Mouse (Mus musculus): ENCODE results near the gene Hspa4. TPM values are rescaled to one million over a fixed set of nuclear protein-coding genes. Genes with fewer than 3 reads are reported as not detected.
A peak's percentile ranks its signal among the peaks of the same experiment; 100 is the strongest.

The Hspa4 gene
- total and polyA plus RNA-seq, 3 experiments, result 184 to 585 (median 363) TPM

DNA sequence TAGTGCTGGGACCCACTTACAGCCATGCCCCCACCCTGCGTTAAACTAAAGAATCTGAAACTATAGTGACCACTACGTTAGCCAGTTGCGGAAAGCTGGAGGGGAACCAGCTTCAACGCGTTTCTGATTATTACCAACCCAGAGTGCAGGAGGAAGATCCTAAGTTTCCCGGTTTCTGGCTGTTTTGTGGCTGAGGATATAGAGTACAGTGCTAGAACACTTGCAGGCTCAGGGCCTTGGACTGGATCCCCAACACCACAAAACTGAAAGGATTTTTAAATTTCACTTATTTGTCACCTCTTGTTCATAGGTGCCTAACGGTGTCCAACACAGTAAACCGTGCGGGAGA lies 884 bp upstream of the Hspa4 start:
- Histone ChIP-seq H3K36me3 (replicated peaks in 1 of 2; ENCODE audit: control insufficient read depth in 1 of 2, insufficient read depth in 1 of 2, low read length in 1 of 2) (peaks cover 0 to 27% of the 10 kb centered on the region in 2 experiments), H3K79me2 (replicated peaks; ENCODE audit: control insufficient read depth, extremely low read depth, insufficient read depth, poor library complexity, severe bottlenecking) (peaks cover 41% of the 10 kb centered on the region), H3K9me3 (replicated peaks; ENCODE audit: low read length) (no peaks in the 10 kb centered on the region), H3K4me2 (ENCODE audit: insufficient read depth, low read depth, poor library complexity, severe bottlenecking) (peak overlapping the region; percentile 75), H3K27me3 (replicated peaks) (no peaks in the 10 kb centered on the region), H3K4me1 (ENCODE audit: control insufficient read depth in 1 of 2, insufficient read depth in 2 of 2) (peaks cover 3 to 35% of the 10 kb centered on the region in 2 experiments), H3K4me3 (replicated peaks in 1 of 3; ENCODE audit: low read depth in 2 of 3, low read length in 2 of 3, poor library complexity in 1 of 3) (peak overlapping the region; percentile 91 to 95 (median 93)), H3K9ac (ENCODE audit: insufficient read depth, low read depth) (peak overlapping the region; percentile 93), H3K27ac (ENCODE audit: insufficient read depth, low read depth) (peak overlapping the region; percentile 94)
- dilution Hi-C loops (cut with MboI; ENCODE audit: extremely low pct_ligation_motif_present, extremely low pct_unique_long_range_greater_than_20kb, low sequenced_read_pairs), result no loop called here
- DNase-seq (ENCODE audit: extremely low read depth), result no peak
- no peak for TF ChIP-seq NELFE (IDR thresholded peaks at IDR 0.05; ENCODE audit: low read depth, low read length)
- 0 out of 2 replicates have a peak, but pooled peaks have one; percentile 5 for TF ChIP-seq MEF2A (IDR thresholded peaks at IDR 0.05; ENCODE audit: borderline replicate concordance, low read depth, low read length)
- TF ChIP-seq UBTF (IDR thresholded peaks at IDR 0.05; ENCODE audit: low read depth, low read length), result no peak
- TF ChIP-seq CHD1 (IDR thresholded peaks at IDR 0.05; ENCODE audit: low read depth, low read length), result 0 out of 2 replicates have a peak, but pooled peaks have one; percentile 43
- TF ChIP-seq EP300 (IDR thresholded peaks at IDR 0.05; ENCODE audit: low read length), result no peak
- 0 out of 2 replicates have a peak, but pooled peaks have one; percentile 6 for TF ChIP-seq ZMIZ1 (IDR thresholded peaks at IDR 0.05; ENCODE audit: low read depth, low read length)
- in situ Hi-C loops (cut with MboI; ENCODE audit: low pct_ligation_motif_present, low pct_unique_long_range_greater_than_20kb, low sequenced_read_pairs), result no loop called here

DNA sequence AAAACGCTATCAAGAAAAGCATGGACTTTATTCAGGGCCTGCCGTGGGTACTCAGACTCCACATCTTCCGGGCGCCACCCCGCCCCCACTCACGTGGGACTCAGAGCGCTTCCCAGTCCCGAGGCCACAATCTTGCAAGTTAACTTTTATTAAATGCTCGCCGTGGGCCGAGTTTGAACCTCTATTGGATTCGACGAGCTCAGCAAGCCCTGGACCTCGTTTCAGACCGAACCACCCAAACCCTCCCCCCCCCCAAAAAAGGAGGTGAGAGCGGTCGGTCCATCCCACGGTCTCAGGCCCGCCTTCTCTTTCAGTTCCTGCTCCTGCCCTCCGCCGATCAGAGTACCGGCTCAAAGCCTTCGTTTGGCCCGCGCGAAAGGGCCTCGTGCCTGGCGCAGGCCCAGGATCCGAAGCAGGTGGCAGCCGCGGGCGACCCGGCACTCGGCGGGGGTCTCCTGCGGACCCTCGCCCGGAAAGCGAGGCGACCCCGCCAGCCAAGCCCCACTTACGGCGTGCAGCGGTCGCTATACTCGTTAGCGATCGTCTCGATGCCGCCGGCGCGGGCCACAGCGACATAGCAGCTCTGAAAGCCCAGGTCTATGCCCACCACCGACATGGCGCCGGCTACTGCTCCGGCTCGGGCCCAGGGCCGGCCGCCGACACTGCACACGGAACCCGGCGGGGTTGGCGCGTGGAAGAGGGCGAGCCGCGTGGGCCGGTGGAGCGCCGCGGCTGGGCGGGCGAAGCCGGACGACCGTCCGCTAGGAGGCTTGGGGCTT lies 517 bp downstream of the Hspa4 start:
- DNase-seq (ENCODE audit: extremely low read depth), result peak; percentile 78
- Histone ChIP-seq H3K4me3 (replicated peaks in 1 of 3; ENCODE audit: low read depth in 2 of 3, low read length in 2 of 3, poor library complexity in 1 of 3) (peak overlapping the region; percentile 91 to 95 (median 93)), H3K9me3 (replicated peaks; ENCODE audit: low read length) (no peaks in the 10 kb centered on the region), H3K4me2 (ENCODE audit: insufficient read depth, low read depth, poor library complexity, severe bottlenecking) (peak overlapping the region; percentile 52), H3K4me1 (ENCODE audit: control insufficient read depth in 1 of 2, insufficient read depth in 2 of 2) (peaks cover 3 to 46% of the 10 kb centered on the region in 2 experiments), H3K27ac (ENCODE audit: insufficient read depth, low read depth) (peak overlapping the region; percentile 94), H3K79me2 (replicated peaks; ENCODE audit: control insufficient read depth, extremely low read depth, insufficient read depth, poor library complexity, severe bottlenecking) (peaks cover 54% of the 10 kb centered on the region), H3K27me3 (replicated peaks) (no peaks in the 10 kb centered on the region), H3K9ac (ENCODE audit: insufficient read depth, low read depth) (peak overlapping the region; percentile 99), H3K36me3 (replicated peaks in 1 of 2; ENCODE audit: control insufficient read depth in 1 of 2, insufficient read depth in 1 of 2, low read length in 1 of 2) (peaks cover 0 to 37% of the 10 kb centered on the region in 2 experiments)
- dilution Hi-C loops (cut with MboI; ENCODE audit: extremely low pct_ligation_motif_present, extremely low pct_unique_long_range_greater_than_20kb, low sequenced_read_pairs), result no loop called here
- in situ Hi-C loops (cut with MboI; ENCODE audit: low pct_ligation_motif_present, low pct_unique_long_range_greater_than_20kb, low sequenced_read_pairs), result no loop called here
- TF ChIP-seq MYC (IDR thresholded peaks at IDR 0.05; ENCODE audit: low read depth, low read length) (peak; percentile 92), BHLHE40 (IDR thresholded peaks at IDR 0.05; ENCODE audit: low read depth, low read length) (peak; percentile 93), JUND (conservative IDR thresholded peaks at IDR 0.05; ENCODE audit: low read depth, low read length) (no peak), MAZ (IDR thresholded peaks at IDR 0.05; ENCODE audit: low read depth, low read length) (no peak), MAX (IDR thresholded peaks at IDR 0.05; ENCODE audit: low read length) (peak; percentile 72), NRF1 (IDR thresholded peaks at IDR 0.05; ENCODE audit: low read depth, low read length) (no peak), RCOR1 (conservative IDR thresholded peaks at IDR 0.05; ENCODE audit: low read depth, low read length) (0 out of 2 replicates have a peak, but pooled peaks have one; percentile 33), E2F4 (IDR thresholded peaks at IDR 0.05; ENCODE audit: insufficient replicate concordance, low read depth, low read length) (no peak), TBP (conservative IDR thresholded peaks at IDR 0.05; ENCODE audit: low read depth, low read length) (0 out of 2 replicates have a peak, but pooled peaks have one; percentile 50), TCF12 (IDR thresholded peaks at IDR 0.05; ENCODE audit: low read depth, low read length) (peak; percentile 66), ZC3H11A (IDR thresholded peaks at IDR 0.05; ENCODE audit: low read depth, low read length) (no peak), KAT2A (IDR thresholded peaks at IDR 0.05; ENCODE audit: insufficient replicate concordance, low read length) (0 out of 2 replicates have a peak, but pooled peaks have one; percentile 19), JUN (IDR thresholded peaks at IDR 0.05; ENCODE audit: insufficient read depth, low read depth, low read length) (no peak), MXI1 (IDR thresholded peaks at IDR 0.05; ENCODE audit: low read depth, low read length) (peak; percentile 95), ETS1 (conservative IDR thresholded peaks at IDR 0.05; ENCODE audit: low read depth, low read length) (no peak), ELF1 (IDR thresholded peaks at IDR 0.05; ENCODE audit: low read depth, low read length) (peak; percentile 45; the same call in 1 of the 2 replicates), MEF2A (IDR thresholded peaks at IDR 0.05; ENCODE audit: borderline replicate concordance, low read depth, low read length) (no peak), GABPA (IDR thresholded peaks at IDR 0.05; ENCODE audit: insufficient replicate concordance, low read depth, low read length) (no peak), SIN3A (IDR thresholded peaks at IDR 0.05; ENCODE audit: low read length) (peak; percentile 84), MAFK (IDR thresholded peaks at IDR 0.05; ENCODE audit: insufficient replicate concordance, low read length) (no peak), PAX5 (IDR thresholded peaks at IDR 0.05; ENCODE audit: low read length) (no peak), POLR2AphosphoS2 (IDR thresholded peaks at IDR 0.05; ENCODE audit: low read depth, low read length) (no peak; the same call in none of the 2 replicates), CHD1 (IDR thresholded peaks at IDR 0.05; ENCODE audit: low read depth, low read length) (peak; percentile 80; the same call in 1 of the 2 replicates), USF1 (IDR thresholded peaks at IDR 0.05; ENCODE audit: low read depth, low read length) (0 out of 2 replicates have a peak, but pooled peaks have one; percentile 4), USF2 (conservative IDR thresholded peaks at IDR 0.05; ENCODE audit: low read depth, low read length) (no peak), ZMIZ1 (IDR thresholded peaks at IDR 0.05; ENCODE audit: low read depth, low read length) (peak; percentile 89; the same call in 1 of the 2 replicates), NELFE (IDR thresholded peaks at IDR 0.05; ENCODE audit: low read depth, low read length) (peak; percentile 58)
